Mouse (Mus musculus) intestine, postnatal 0 days (tissue): Measurements from ENCODE around the gene Nrl. TPM values are rescaled to one million over a fixed set of nuclear protein-coding genes. Genes with fewer than 3 reads are reported as not detected.

Experiments used
- ATAC-seq: fragments of 200-750 bp; cut with Nextera tagmentation; 2 replicates; pipeline ENCODE4 v1.8.0; 2017; ENCODE audit warnings: mild to moderate bottlenecking, moderate TSS enrichment, moderate library complexity
- H3K27ac ChIP-seq: fragments of 300-500 bp; sonication (generic); 2 replicates; pipeline ENCODE4 v1.5.1; 2014; ENCODE audit warnings: mild to moderate bottlenecking, low read depth, low read length, moderate library complexity
- H3K27me3 ChIP-seq: fragments of 300-500 bp; sonication (generic); replicated peaks from 2 replicates; pipeline ENCODE4 v1.6.1; 2014; ENCODE audit warnings: low read length, mixed read lengths; ENCODE audit not compliant: control insufficient read depth, insufficient read depth
- H3K36me3 ChIP-seq: fragments of 300-500 bp; sonication (generic); 2 replicates; pipeline ENCODE4 v1.6.1; 2014; ENCODE audit warnings: mild to moderate bottlenecking, moderate library complexity; ENCODE audit not compliant: control insufficient read depth, insufficient read depth
- H3K4me1 ChIP-seq: fragments of 300-500 bp; sonication (generic); replicated peaks from 2 replicates; pipeline ENCODE4 v1.6.1; 2014; ENCODE audit warnings: antibody characterized with exemption, low read length, mixed read lengths; ENCODE audit not compliant: control insufficient read depth, insufficient read depth
- H3K4me2 ChIP-seq: fragments of 300-500 bp; sonication (generic); replicated peaks from 2 replicates; pipeline ENCODE4 v1.6.1; 2014; ENCODE audit warnings: low read depth, mild to moderate bottlenecking, moderate library complexity
- H3K4me3 ChIP-seq: fragments of 300-500 bp; sonication (generic); 2 replicates; pipeline ENCODE4 v1.5.1; 2014; ENCODE audit warnings: low read depth, low read length
- H3K9ac ChIP-seq: fragments of 300-500 bp; sonication (generic); 2 replicates; pipeline ENCODE4 v1.6.1; 2014; ENCODE audit warnings: mild to moderate bottlenecking, low read depth, low read length
- H3K9me3 ChIP-seq: fragments of 300-500 bp; sonication (generic); 2 replicates; pipeline ENCODE4 v1.6.1; 2016; ENCODE audit warnings: mixed run types; ENCODE audit not compliant: control insufficient read depth
- CTCF ChIP-seq: sonication (generic); IDR thresholded peaks from 2 replicates; pipeline ENCODE4 v1.5.1; 2016; ENCODE audit warnings: low read depth, mild to moderate bottlenecking, control low read depth, antibody characterized with exemption, moderate library complexity
- WGBS: fragments of 180-500 bp; shearing (Covaris S2); extraction: QIAGEN DNeasy Blood & Tissue Kit; methylation state at CpG from one replicate; pipeline ENCODE4 v1.1.7; 2014; 5-methylcytosine and 5-hydroxymethylcytosine counted together
- polyA plus RNA-seq: library from polyadenylated mRNA; unstranded; fragments of >200 nt; fragmentation: Nextera tagmentation; extraction: Ambion mirVana; gene quantifications from 2 replicates; pipeline ENCODE4 v1.2.1, GENCODE M21; 2015

Gene Nrl
- polyA plus RNA-seq, 1 experiment from 2014 or later = not detected

DNA sequence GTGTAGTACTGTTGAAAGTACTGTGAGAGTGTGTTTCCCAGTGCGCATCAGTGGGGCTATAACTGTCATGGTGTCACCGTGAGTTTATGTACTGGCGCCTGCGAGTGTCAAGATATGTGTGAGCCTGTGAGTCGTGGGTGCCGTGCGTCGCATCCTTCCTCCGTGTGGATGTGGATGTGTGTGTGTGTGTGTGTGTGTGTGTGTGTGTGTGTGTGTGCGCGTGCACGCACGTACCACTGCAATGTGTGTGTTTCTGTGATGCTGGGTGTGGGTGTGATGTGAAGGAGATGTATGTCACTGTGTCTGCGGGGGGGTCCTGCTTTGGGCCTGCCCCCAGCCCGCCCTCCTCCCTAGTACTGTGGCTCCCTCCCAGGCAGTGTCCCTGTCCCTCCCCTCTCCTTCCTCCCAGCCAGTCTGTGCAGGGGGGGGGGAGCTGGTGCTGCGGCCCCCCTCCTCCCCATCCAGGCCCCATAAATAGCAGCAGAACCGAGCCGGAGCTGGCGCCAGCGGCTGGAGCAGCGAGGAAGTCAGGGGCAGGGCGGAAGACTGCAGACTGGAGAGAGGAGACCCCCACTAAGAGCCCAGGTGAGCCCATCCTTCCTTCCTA lies 14.6 kb downstream of the Nrl start, which contains the start of gene Cpne6:
TSS of gene Cpne6 (plus strand) at position 321 of the 607 bp plus-strand sequence.
- Histone ChIP-seq H3K9ac (no peak within 1 kb of the TSS), H3K27me3 (no peaks in the 10 kb centered on the region), H3K4me1 (no peaks in the 10 kb centered on the region), H3K36me3 (no peaks in the 10 kb centered on the region), H3K27ac (no peak within 1 kb of the TSS), H3K4me2 (no peak within 1 kb of the TSS), H3K4me3 (no peak within 1 kb of the TSS), H3K9me3 (no peaks in the 10 kb centered on the region)
- ATAC-seq = no peak
- 71% methylated on average over 22 of the region's 22 CpGs for WGBS
- TF ChIP-seq CTCF = no peak

DNA sequence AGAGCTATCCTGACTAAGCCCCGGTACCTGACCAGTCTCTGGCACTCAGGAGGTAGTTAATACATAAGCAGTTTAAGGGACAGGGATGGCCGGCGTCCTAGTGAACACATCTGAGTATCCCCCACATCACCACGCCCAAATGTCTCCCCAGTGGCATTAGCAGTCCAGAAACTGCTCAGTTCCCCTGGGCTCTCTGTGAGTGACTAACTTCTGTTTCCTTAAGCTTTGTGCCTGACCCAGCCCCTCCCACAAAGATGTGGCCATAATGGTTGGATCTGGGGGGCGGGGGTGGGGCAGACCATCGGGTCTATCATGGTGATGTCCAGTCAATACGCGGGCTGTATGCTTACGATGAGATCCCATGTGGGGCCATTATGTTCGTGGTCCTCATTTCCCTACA lies 15.2 kb downstream of the Nrl start:
- no peaks in the 10 kb centered on the region for H3K9me3 ChIP-seq
- no peak for TF ChIP-seq CTCF
- H3K27ac ChIP-seq = no peak overlapping the region
- no peaks in the 10 kb centered on the region for H3K4me1 ChIP-seq
- no peak overlapping the region for H3K9ac ChIP-seq
- H3K36me3 ChIP-seq = no peaks in the 10 kb centered on the region
- H3K4me2 ChIP-seq = no peak overlapping the region
- H3K27me3 ChIP-seq = no peaks in the 10 kb centered on the region
- no peak for ATAC-seq
- no peak overlapping the region for H3K4me3 ChIP-seq
- 74% methylated on average over 10 of the region's 10 CpGs for WGBS

DNA sequence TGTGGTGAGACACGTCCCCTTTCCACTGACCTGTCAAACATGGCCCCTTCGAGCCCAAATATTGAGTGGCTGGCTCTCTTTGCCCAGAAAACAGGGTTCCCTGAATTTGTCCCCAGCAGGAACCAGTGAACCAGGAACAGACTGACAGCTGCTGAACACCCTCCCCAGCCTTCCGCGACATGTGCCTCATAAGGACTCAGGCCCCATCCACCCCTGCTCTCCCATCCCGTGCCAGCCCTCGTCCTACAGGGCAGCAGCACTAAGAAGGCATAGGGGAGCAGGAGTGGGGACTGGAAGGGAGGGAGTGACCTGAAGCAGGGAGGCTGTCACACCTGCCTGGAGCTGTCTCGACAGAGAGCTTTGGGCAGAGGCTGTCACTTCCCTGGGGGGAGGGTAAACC lies 17.0 kb downstream of the Nrl start:
- H3K9me3 ChIP-seq = no peaks in the 10 kb centered on the region
- H3K36me3 ChIP-seq = no peaks in the 10 kb centered on the region
- no peak overlapping the region for H3K9ac ChIP-seq
- TF ChIP-seq CTCF = no peak
- no peaks in the 10 kb centered on the region for H3K4me1 ChIP-seq
- no peak for ATAC-seq
- H3K27me3 ChIP-seq = no peaks in the 10 kb centered on the region
- no peak overlapping the region for H3K27ac ChIP-seq
- H3K4me3 ChIP-seq = no peak overlapping the region
- 54% methylated on average over 7 of the region's 7 CpGs for WGBS
- no peak overlapping the region for H3K4me2 ChIP-seq

DNA sequence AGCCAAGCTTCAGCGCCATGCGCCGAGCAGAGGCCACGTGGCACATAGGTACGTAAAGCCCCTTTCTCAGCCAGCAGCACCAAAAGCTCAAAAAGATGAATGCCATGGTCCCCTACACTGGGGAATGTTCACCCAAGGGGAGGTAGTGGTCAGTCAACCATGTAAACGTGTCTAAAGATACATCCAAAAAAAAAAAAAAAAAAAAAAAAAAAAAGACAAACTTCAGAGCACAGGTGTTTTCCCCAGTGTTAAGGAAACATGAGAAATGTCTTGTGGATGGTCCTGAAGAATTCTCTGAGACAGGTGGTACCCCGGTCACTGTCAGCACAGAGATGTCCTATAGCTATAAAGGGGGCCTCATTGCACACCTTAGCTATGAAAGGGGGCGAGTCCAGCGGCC lies 19.2 kb downstream of the Nrl start:
- WGBS = 87% methylated on average over 9 of the region's 9 CpGs
- Histone ChIP-seq H3K27me3 (no peaks in the 10 kb centered on the region), H3K9ac (no peak overlapping the region)

DNA sequence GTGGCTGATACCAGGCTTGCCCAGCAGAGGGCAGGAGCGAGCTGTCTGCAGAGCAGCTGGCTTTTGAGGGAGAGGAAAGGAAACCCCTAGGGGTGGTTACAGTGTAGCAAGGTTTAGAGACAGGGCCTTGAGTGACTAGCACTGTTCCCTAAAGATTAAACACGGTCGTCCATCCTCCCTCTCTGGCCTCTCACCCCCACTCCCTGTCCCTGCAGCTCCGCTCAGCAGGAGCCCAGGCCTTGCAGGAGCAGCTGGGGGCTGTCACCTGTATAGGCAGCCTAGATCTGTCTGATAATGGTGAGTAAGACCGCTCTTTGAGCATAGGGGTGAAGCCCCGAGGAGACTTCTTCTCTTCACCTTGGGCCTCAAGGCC lies 27.3 kb downstream of the Nrl start:
- 28% methylated on average over 6 of the region's 6 CpGs for WGBS
- H3K36me3 ChIP-seq = no peaks in the 10 kb centered on the region
- H3K27ac ChIP-seq = no peak overlapping the region
- no peak overlapping the region for H3K4me3 ChIP-seq
- H3K9ac ChIP-seq = no peak overlapping the region
- peak; percentile 32; the same call in 1 of the 2 replicates for ATAC-seq
- H3K4me1 ChIP-seq = no peaks in the 10 kb centered on the region
- no peaks in the 10 kb centered on the region for H3K27me3 ChIP-seq
- peak; percentile 99 for TF ChIP-seq CTCF
- H3K4me2 ChIP-seq = no peak overlapping the region
- no peaks in the 10 kb centered on the region for H3K9me3 ChIP-seq

More for the DNA sequence above, 19.2 kb downstream of the Nrl start:
- Histone ChIP-seq H3K4me1 (no peaks in the 10 kb centered on the region), H3K4me2 (no peak overlapping the region), H3K4me3 (no peak overlapping the region), H3K9me3 (no peaks in the 10 kb centered on the region), H3K36me3 (no peaks in the 10 kb centered on the region), H3K27ac (no peak overlapping the region)
- ATAC-seq = no peak
- no peak for TF ChIP-seq CTCF

DNA sequence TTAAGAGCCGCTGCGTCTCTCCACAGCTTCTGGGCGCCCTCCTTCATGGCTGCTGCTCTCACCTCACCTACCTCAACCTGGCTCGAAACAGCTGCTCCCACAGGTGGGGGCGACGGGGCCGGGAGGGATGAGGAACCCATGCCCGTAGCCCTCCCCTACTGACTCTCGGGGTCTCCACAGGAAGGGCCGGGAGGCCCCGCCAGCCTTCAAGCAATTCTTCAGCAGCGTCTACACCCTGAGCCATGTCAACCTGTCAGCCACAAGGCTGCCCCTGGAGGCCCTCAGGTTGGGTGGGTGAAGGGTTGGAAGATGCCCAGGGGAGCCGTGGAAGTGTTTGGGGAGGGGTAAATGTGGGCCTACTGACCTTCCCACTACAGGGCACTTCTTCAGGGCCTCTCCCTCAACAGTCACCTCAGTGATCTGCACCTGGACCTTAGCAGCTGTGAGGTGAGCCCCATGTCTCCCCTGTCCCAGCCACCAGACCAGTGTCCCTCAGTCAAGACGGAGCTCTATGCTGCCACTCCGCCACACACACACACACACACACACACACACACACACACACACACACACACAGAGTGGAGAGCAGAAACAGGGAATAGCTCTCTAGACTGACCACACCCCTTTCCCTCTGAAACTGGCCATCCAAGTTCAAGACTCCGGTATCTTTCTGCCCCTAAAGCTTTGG lies 27.9 kb downstream of the Nrl start:
- no peaks in the 10 kb centered on the region for H3K27me3 ChIP-seq
- no peak overlapping the region for H3K27ac ChIP-seq
- no peak overlapping the region for H3K9ac ChIP-seq
- H3K9me3 ChIP-seq = no peaks in the 10 kb centered on the region
- no peak for TF ChIP-seq CTCF
- ATAC-seq = 0 out of 2 replicates have a peak, but pooled peaks have one; percentile 26
- no peaks in the 10 kb centered on the region for H3K4me1 ChIP-seq
- 71% methylated on average over 16 of the region's 16 CpGs for WGBS
- H3K4me2 ChIP-seq = no peak overlapping the region
- no peak overlapping the region for H3K4me3 ChIP-seq
- no peaks in the 10 kb centered on the region for H3K36me3 ChIP-seq
